Mouse (Mus musculus) bone marrow macrophage, adult 2 months (primary cell): Measurements from ENCODE around the gene Olfr1535. TPM values are rescaled to one million over a fixed set of nuclear protein-coding genes. Genes with fewer than 3 reads are reported as not detected.
A peak's percentile ranks its signal among the peaks of the same experiment; 100 is the strongest.

Source experiments
- H3K27ac ChIP-seq: 2 replicates; pipeline ENCODE4 v1.5.1; 2012; ENCODE audit warnings: low read depth, low read length; ENCODE audit not compliant: insufficient read depth
- H3K4me1 ChIP-seq: 2 replicates; pipeline ENCODE4 v1.6.1; 2012; ENCODE audit warnings: low read length; ENCODE audit not compliant: control insufficient read depth, insufficient read depth
- H3K4me3 ChIP-seq: 2 replicates; pipeline ENCODE4 v1.5.1; 2012; ENCODE audit warnings: mild to moderate bottlenecking, low read length, moderate library complexity; ENCODE audit not compliant: insufficient read depth
- CTCF ChIP-seq: IDR thresholded peaks from 2 replicates; pipeline ENCODE4 v1.5.1; 2012; ENCODE audit warnings: low read depth, mild to moderate bottlenecking, low read length, moderate library complexity
- POLR2A ChIP-seq: IDR thresholded peaks from 2 replicates; pipeline ENCODE4 v1.6.1; 2012; ENCODE audit warnings: mild to moderate bottlenecking, low read depth, low read length, borderline replicate concordance
- polyA plus RNA-seq: library from polyadenylated mRNA; stranded (reverse); fragments of >200 nt; gene quantifications from 2 replicates; pipeline ENCODE4 v1.2.4, GENCODE M21; 2012; ENCODE audit not compliant: missing spikeins, insufficient read depth, insufficient read length

Gene Olfr1535
- polyA plus RNA-seq = not detected in 2 replicates

GRCm38 (mm10) chr13:21559793-21560192, at the start of gene Olfr1535:
Gene Olfr1535, minus strand, starts transcription at chr13:21559893.
- H3K4me3 ChIP-seq = no peak within 1 kb of the TSS

GRCm38 (mm10) chr13:21591618-21592017, 31.9 kb upstream of the Olfr1535 start:
- H3K4me1 ChIP-seq = no peaks in the 10 kb centered on the region
- no peak overlapping the region for H3K4me3 ChIP-seq
- no peak for TF ChIP-seq POLR2A
- no peak for TF ChIP-seq CTCF
- H3K27ac ChIP-seq = no peak overlapping the region

More at GRCm38 (mm10) chr13:21559793-21560192, at the start of gene Olfr1535:
- H3K4me1 ChIP-seq = no peaks in the 10 kb centered on the region
- H3K27ac ChIP-seq = no peak within 1 kb of the TSS
- TF ChIP-seq POLR2A = no peak
- no peak for TF ChIP-seq CTCF

GRCm38 (mm10) chr13:21581659-21582058, 22.0 kb upstream of the Olfr1535 start, which contains the start of gene Olfr1364:
Gene Olfr1364, minus strand, starts transcription at chr13:21581759.
- Histone ChIP-seq H3K27ac (no peak within 1 kb of the TSS), H3K4me3 (no peak within 1 kb of the TSS), H3K4me1 (no peaks in the 10 kb centered on the region)
- TF ChIP-seq POLR2A = no peak
- no peak for TF ChIP-seq CTCF

- no peak overlapping the region for H3K4me3 ChIP-seq
- TF ChIP-seq POLR2A (no peak), CTCF (no peak)
- no peaks in the 10 kb centered on the region for H3K4me1 ChIP-seq
- no peak overlapping the region for H3K27ac ChIP-seq
Observed at GRCm38 (mm10) chr13:21550416-21551110, 9.1 kb downstream of the Olfr1535 start.

GRCm38 (mm10) chr13:21549487-21549886, 10.2 kb downstream of the Olfr1535 start:
- no peaks in the 10 kb centered on the region for H3K4me1 ChIP-seq
- no peak overlapping the region for H3K4me3 ChIP-seq
- no peak overlapping the region for H3K27ac ChIP-seq
- TF ChIP-seq POLR2A = no peak
- TF ChIP-seq CTCF = no peak

GRCm38 (mm10) chr13:21542708-21543107, 17.0 kb downstream of the Olfr1535 start, which contains the start of gene Olfr1366:
Gene Olfr1366, minus strand, starts transcription at chr13:21542808.
- no peak within 1 kb of the TSS for H3K4me3 ChIP-seq
- no peak for TF ChIP-seq CTCF
- no peak for TF ChIP-seq POLR2A
- H3K4me1 ChIP-seq = no peaks in the 10 kb centered on the region
- H3K27ac ChIP-seq = no peak within 1 kb of the TSS

GRCm38 (mm10) chr13:21530781-21531201, 28.9 kb downstream of the Olfr1535 start, which contains the start of gene Zkscan8:
Gene Zkscan8, minus strand, starts transcription at chr13:21531120.
- Histone ChIP-seq H3K4me1 (peaks cover 2% of the 10 kb centered on the region; the same call in 1 of the 2 replicates), H3K4me3 (peak within 1 kb of the TSS; percentile 98), H3K27ac (peak within 1 kb of the TSS; percentile 73)
- no peak for TF ChIP-seq CTCF
- no peak for TF ChIP-seq POLR2A

GRCm38 (mm10) chr13:21530136-21530535, 29.6 kb downstream of the Olfr1535 start:
- Histone ChIP-seq H3K4me3 (peak overlapping the region; percentile 23; the same call in 1 of the 2 replicates), H3K27ac (no peak overlapping the region), H3K4me1 (peaks cover 2% of the 10 kb centered on the region; the same call in 1 of the 2 replicates)
- TF ChIP-seq POLR2A = no peak
- no peak for TF ChIP-seq CTCF

- Histone ChIP-seq H3K4me1 (peaks cover 3% of the 10 kb centered on the region; the same call in 1 of the 2 replicates), H3K27ac (peak overlapping the region; percentile 78), H3K4me3 (peak overlapping the region; percentile 99)
- TF ChIP-seq CTCF (no peak), POLR2A (no peak)
Observed at GRCm38 (mm10) chr13:21506221-21506649, 53.5 kb downstream of the Olfr1535 start.

Other genes with a start within 250 kb of the Olfr1535 start
- not detected in 2 replicates for gene Gpx6, start 247.8 kb downstream of the Olfr1535 start, polyA plus RNA-seq
- gene Olfr1367, start 213.0 kb downstream of the Olfr1535 start, polyA plus RNA-seq = not detected in 2 replicates
- 5.7 and 7.1 TPM in 2 replicates for gene Zscan12, start 197.1 kb downstream of the Olfr1535 start, polyA plus RNA-seq
- 54.9 and 59.3 TPM in 2 replicates for gene Zkscan3, start 157.1 kb downstream of the Olfr1535 start, polyA plus RNA-seq
- 0.17 and 0.65 TPM in 2 replicates for gene Pgbd1, start 118.8 kb downstream of the Olfr1535 start, polyA plus RNA-seq
- gene Zscan26, start 106.2 kb downstream of the Olfr1535 start, polyA plus RNA-seq = 44.4 and 50.9 TPM in 2 replicates
- 0.92 and 1.3 TPM in 2 replicates for gene Nkapl, start 91.4 kb downstream of the Olfr1535 start, polyA plus RNA-seq
- gene Zkscan4, start 81.0 kb downstream of the Olfr1535 start, polyA plus RNA-seq = 1.5 and 2.6 TPM in 2 replicates
- gene Gm10065, start 80.5 kb downstream of the Olfr1535 start, polyA plus RNA-seq = not detected in 2 replicates
- gene AK157302, start 64.7 kb downstream of the Olfr1535 start, polyA plus RNA-seq = 0.34 TPM in 1 of 2 replicates, not detected in the other
- 5.1 and 18.9 TPM in 2 replicates for gene Gm11273, start 58.5 kb downstream of the Olfr1535 start, polyA plus RNA-seq
- gene Zkscan8, start 28.8 kb downstream of the Olfr1535 start, polyA plus RNA-seq = 5.6 and 5.8 TPM in 2 replicates
- gene Olfr1366, start 17.1 kb downstream of the Olfr1535 start, polyA plus RNA-seq = not detected in 2 replicates
- not detected in 2 replicates for gene Olfr1364, start 21.9 kb upstream of the Olfr1535 start, polyA plus RNA-seq
- gene Olfr1362, start 54.1 kb upstream of the Olfr1535 start, polyA plus RNA-seq = not detected in 2 replicates
- gene Olfr11, start 82.6 kb upstream of the Olfr1535 start, polyA plus RNA-seq = not detected in 2 replicates
- gene Olfr1361, start 103.5 kb upstream of the Olfr1535 start, polyA plus RNA-seq = 0.48 TPM in 1 of 2 replicates, not detected in the other
- gene Olfr1360, start 117.5 kb upstream of the Olfr1535 start, polyA plus RNA-seq = not detected in 2 replicates
- not detected in 2 replicates for gene Olfr1359, start 138.2 kb upstream of the Olfr1535 start, polyA plus RNA-seq
- not detected in 2 replicates for gene Hist1h2bl, start 156.2 kb upstream of the Olfr1535 start, polyA plus RNA-seq
- gene Hist1h2ai, start 156.5 kb upstream of the Olfr1535 start, polyA plus RNA-seq = 4.0 TPM in 1 of 2 replicates, not detected in the other
- 6.9 TPM in 1 of 2 replicates, not detected in the other for gene Hist1h3h, start 157.8 kb upstream of the Olfr1535 start, polyA plus RNA-seq
- gene Hist1h2bm, start 162.2 kb upstream of the Olfr1535 start, polyA plus RNA-seq = 2.1 TPM in 1 of 2 replicates, not detected in the other
- gene Hist1h4j, start 175.2 kb upstream of the Olfr1535 start, polyA plus RNA-seq = 1.8 and 2.7 TPM in 2 replicates
- 3.6 and 8.9 TPM in 2 replicates for gene Hist1h4k, start 190.6 kb upstream of the Olfr1535 start, polyA plus RNA-seq
- 4.9 and 9.5 TPM in 2 replicates for gene Hist1h2ak, start 193.9 kb upstream of the Olfr1535 start, polyA plus RNA-seq
- 7.1 and 7.3 TPM in 2 replicates for gene Hist1h2bn, start 194.2 kb upstream of the Olfr1535 start, polyA plus RNA-seq
- 0.82 and 2.1 TPM in 2 replicates for gene Hist1h1b, start 220.7 kb upstream of the Olfr1535 start, polyA plus RNA-seq
- gene Hist1h3i, start 223.5 kb upstream of the Olfr1535 start, polyA plus RNA-seq = 3.9 and 4.4 TPM in 2 replicates
- not detected in 2 replicates for gene Hist1h2an, start 227.3 kb upstream of the Olfr1535 start, polyA plus RNA-seq
- not detected in 2 replicates for gene Hist1h2bp, start 227.6 kb upstream of the Olfr1535 start, polyA plus RNA-seq